Mouse (Mus musculus): Measurements from ENCODE around the gene Gm49721. TPM values are rescaled to one million over a fixed set of nuclear protein-coding genes. Genes with fewer than 3 reads are reported as not detected.
"Not testable (repeated sequence)": the region's sequence is repeated elsewhere in the genome, so short reads cannot be mapped to it uniquely, and the experiment has no call there.

Gm49721 gene
- polyA plus RNA-seq, 1 experiment from 2014 or later: 0.30 TPM

- H3K9ac ChIP-seq (ENCODE audit: low read length); H3K4me3 ChIP-seq (ENCODE audit: low read depth, low read length); H3K27ac ChIP-seq (ENCODE audit: low read depth); DNase-seq (ENCODE audit: low spot score); H3K4me2 ChIP-seq (ENCODE audit: low read length); H3K9me3 ChIP-seq (ENCODE audit: control insufficient read depth, low read length); H3K36me3 ChIP-seq (ENCODE audit: control insufficient read depth, insufficient read depth, low read length); H3K4me1 ChIP-seq (replicated peaks; ENCODE audit: control insufficient read depth, insufficient read depth, low read length); ATAC-seq (replicated peaks; ENCODE audit: low FRiP score, low TSS enrichment, low read depth); H3K27me3 ChIP-seq (replicated peaks; ENCODE audit: control insufficient read depth, insufficient read depth, low read length): not testable (repeated sequence)
- WGBS: 71% methylated on average over 8 of the region's 12 CpGs
Measured at GRCm38 (mm10) chr17:7001790-7002585, 23.3 kb downstream of the Gm49721 start.

- not testable (repeated sequence) for H3K27me3 ChIP-seq (replicated peaks; ENCODE audit: control insufficient read depth, insufficient read depth, low read length); H3K27ac ChIP-seq (ENCODE audit: low read depth); H3K4me1 ChIP-seq (replicated peaks; ENCODE audit: control insufficient read depth, insufficient read depth, low read length); ATAC-seq (replicated peaks; ENCODE audit: low FRiP score, low TSS enrichment, low read depth); H3K9ac ChIP-seq (ENCODE audit: low read length); H3K4me3 ChIP-seq (ENCODE audit: low read depth, low read length); H3K4me2 ChIP-seq (ENCODE audit: low read length); DNase-seq (ENCODE audit: low spot score); H3K36me3 ChIP-seq (ENCODE audit: control insufficient read depth, insufficient read depth, low read length); H3K9me3 ChIP-seq (ENCODE audit: control insufficient read depth, low read length)
- no CpG with 5 or more reads among the region's 3 CpGs for WGBS
Measured at GRCm38 (mm10) chr17:7003392-7003791, 24.7 kb downstream of the Gm49721 start.

- WGBS: 50% methylated on average over 3 of the region's 4 CpGs
- H3K27ac ChIP-seq (ENCODE audit: low read depth); H3K27me3 ChIP-seq (replicated peaks; ENCODE audit: control insufficient read depth, insufficient read depth, low read length); H3K4me2 ChIP-seq (ENCODE audit: low read length); DNase-seq (ENCODE audit: low spot score); H3K4me1 ChIP-seq (replicated peaks; ENCODE audit: control insufficient read depth, insufficient read depth, low read length); H3K9ac ChIP-seq (ENCODE audit: low read length); H3K36me3 ChIP-seq (ENCODE audit: control insufficient read depth, insufficient read depth, low read length); H3K9me3 ChIP-seq (ENCODE audit: control insufficient read depth, low read length); H3K4me3 ChIP-seq (ENCODE audit: low read depth, low read length); ATAC-seq (replicated peaks; ENCODE audit: low FRiP score, low TSS enrichment, low read depth): not testable (repeated sequence)
Measured at GRCm38 (mm10) chr17:7005646-7006045, 26.9 kb downstream of the Gm49721 start.

- not testable (repeated sequence) for H3K9ac ChIP-seq (ENCODE audit: low read length); H3K27ac ChIP-seq (ENCODE audit: low read depth); ATAC-seq (replicated peaks; ENCODE audit: low FRiP score, low TSS enrichment, low read depth); H3K4me2 ChIP-seq (ENCODE audit: low read length); DNase-seq (ENCODE audit: low spot score); H3K4me3 ChIP-seq (ENCODE audit: low read depth, low read length); H3K27me3 ChIP-seq (replicated peaks; ENCODE audit: control insufficient read depth, insufficient read depth, low read length); H3K36me3 ChIP-seq (ENCODE audit: control insufficient read depth, insufficient read depth, low read length); H3K4me1 ChIP-seq (replicated peaks; ENCODE audit: control insufficient read depth, insufficient read depth, low read length); H3K9me3 ChIP-seq (ENCODE audit: control insufficient read depth, low read length)
Measured at GRCm38 (mm10) chr17:7008885-7009284, 30.2 kb downstream of the Gm49721 start.

GRCm38 (mm10) chr17:7009440-7009839 is 30.7 kb downstream of the Gm49721 start:
- DNase-seq (ENCODE audit: low spot score); ATAC-seq (replicated peaks; ENCODE audit: low FRiP score, low TSS enrichment, low read depth); H3K4me3 ChIP-seq (ENCODE audit: low read depth, low read length); H3K27me3 ChIP-seq (replicated peaks; ENCODE audit: control insufficient read depth, insufficient read depth, low read length); H3K36me3 ChIP-seq (ENCODE audit: control insufficient read depth, insufficient read depth, low read length); H3K4me2 ChIP-seq (ENCODE audit: low read length); H3K27ac ChIP-seq (ENCODE audit: low read depth); H3K9ac ChIP-seq (ENCODE audit: low read length); H3K4me1 ChIP-seq (replicated peaks; ENCODE audit: control insufficient read depth, insufficient read depth, low read length); H3K9me3 ChIP-seq (ENCODE audit: control insufficient read depth, low read length): not testable (repeated sequence)
- no CpG with 5 or more reads among the region's 7 CpGs for WGBS

- not testable (repeated sequence) for H3K36me3 ChIP-seq (ENCODE audit: control insufficient read depth, insufficient read depth, low read length); DNase-seq (ENCODE audit: low spot score); H3K4me1 ChIP-seq (replicated peaks; ENCODE audit: control insufficient read depth, insufficient read depth, low read length); ATAC-seq (replicated peaks; ENCODE audit: low FRiP score, low TSS enrichment, low read depth); H3K4me2 ChIP-seq (ENCODE audit: low read length); H3K9ac ChIP-seq (ENCODE audit: low read length); H3K4me3 ChIP-seq (ENCODE audit: low read depth, low read length); H3K9me3 ChIP-seq (ENCODE audit: control insufficient read depth, low read length); H3K27ac ChIP-seq (ENCODE audit: low read depth); H3K27me3 ChIP-seq (replicated peaks; ENCODE audit: control insufficient read depth, insufficient read depth, low read length)
- 67% methylated on average over 4 of the region's 9 CpGs for WGBS
Measured at GRCm38 (mm10) chr17:7009901-7010300, 31.2 kb downstream of the Gm49721 start.

GRCm38 (mm10) chr17:7014190-7014589 is 35.5 kb downstream of the Gm49721 start:
- not testable (repeated sequence) for H3K9ac ChIP-seq (ENCODE audit: low read length); H3K36me3 ChIP-seq (ENCODE audit: control insufficient read depth, insufficient read depth, low read length); H3K27me3 ChIP-seq (replicated peaks; ENCODE audit: control insufficient read depth, insufficient read depth, low read length); H3K4me3 ChIP-seq (ENCODE audit: low read depth, low read length); ATAC-seq (replicated peaks; ENCODE audit: low FRiP score, low TSS enrichment, low read depth); H3K4me2 ChIP-seq (ENCODE audit: low read length); H3K27ac ChIP-seq (ENCODE audit: low read depth); H3K4me1 ChIP-seq (replicated peaks; ENCODE audit: control insufficient read depth, insufficient read depth, low read length); H3K9me3 ChIP-seq (ENCODE audit: control insufficient read depth, low read length); DNase-seq (ENCODE audit: low spot score)
- WGBS: no CpG with 5 or more reads among the region's 1 CpGs

GRCm38 (mm10) chr17:7025257-7025656 is 46.6 kb downstream of the Gm49721 start, which contains the start of gene Gm1604a:
TSS of gene Gm1604a (plus strand) at chr17:7025568.
- not testable (repeated sequence) for H3K36me3 ChIP-seq (ENCODE audit: control insufficient read depth, insufficient read depth, low read length); DNase-seq (ENCODE audit: low spot score); H3K4me1 ChIP-seq (replicated peaks; ENCODE audit: control insufficient read depth, insufficient read depth, low read length); H3K27me3 ChIP-seq (replicated peaks; ENCODE audit: control insufficient read depth, insufficient read depth, low read length); H3K9me3 ChIP-seq (ENCODE audit: control insufficient read depth, low read length); H3K4me3 ChIP-seq (ENCODE audit: low read depth, low read length); H3K27ac ChIP-seq (ENCODE audit: low read depth); ATAC-seq (replicated peaks; ENCODE audit: low FRiP score, low TSS enrichment, low read depth); H3K9ac ChIP-seq (ENCODE audit: low read length); H3K4me2 ChIP-seq (ENCODE audit: low read length)
- WGBS: 17% methylated on average over 6 of the region's 14 CpGs

GRCm38 (mm10) chr17:7025764-7026346 is 47.2 kb downstream of the Gm49721 start:
- DNase-seq (ENCODE audit: low spot score); H3K27ac ChIP-seq (ENCODE audit: low read depth); H3K36me3 ChIP-seq (ENCODE audit: control insufficient read depth, insufficient read depth, low read length); H3K9me3 ChIP-seq (ENCODE audit: control insufficient read depth, low read length); H3K4me2 ChIP-seq (ENCODE audit: low read length); H3K9ac ChIP-seq (ENCODE audit: low read length); H3K27me3 ChIP-seq (replicated peaks; ENCODE audit: control insufficient read depth, insufficient read depth, low read length); ATAC-seq (replicated peaks; ENCODE audit: low FRiP score, low TSS enrichment, low read depth); H3K4me1 ChIP-seq (replicated peaks; ENCODE audit: control insufficient read depth, insufficient read depth, low read length); H3K4me3 ChIP-seq (ENCODE audit: low read depth, low read length): not testable (repeated sequence)
- whole genome bisulfite sequencing: 79% methylated on average over 3 of the region's 14 CpGs

Measured in intestine, embryonic 14.5 days (tissue).